Mouse (Mus musculus) G1E (cell line): ENCODE results near the gene Rps8.

ENCODE experiments used
- CTCF ChIP-seq: IDR thresholded peaks from 2 replicates; pipeline ENCODE4 v1.5.1; 2012; ENCODE audit warnings: low read depth, low read length, inconsistent platforms, mixed read lengths
- GATA2 ChIP-seq: IDR thresholded peaks from 2 replicates; pipeline ENCODE4 v1.6.1; 2012; ENCODE audit warnings: low read depth, low read length, inconsistent platforms, borderline replicate concordance
- POLR2AphosphoS5 ChIP-seq: IDR thresholded peaks from 2 replicates; pipeline ENCODE4 v1.6.1; 2012; ENCODE audit warnings: low read depth, low read length, inconsistent platforms; ENCODE audit not compliant: insufficient replicate concordance
- TAL1 ChIP-seq: conservative IDR thresholded peaks from 2 replicates; pipeline ENCODE4 v1.6.1; 2012; ENCODE audit warnings: low read depth, low read length, inconsistent platforms, mixed read lengths

DNA sequence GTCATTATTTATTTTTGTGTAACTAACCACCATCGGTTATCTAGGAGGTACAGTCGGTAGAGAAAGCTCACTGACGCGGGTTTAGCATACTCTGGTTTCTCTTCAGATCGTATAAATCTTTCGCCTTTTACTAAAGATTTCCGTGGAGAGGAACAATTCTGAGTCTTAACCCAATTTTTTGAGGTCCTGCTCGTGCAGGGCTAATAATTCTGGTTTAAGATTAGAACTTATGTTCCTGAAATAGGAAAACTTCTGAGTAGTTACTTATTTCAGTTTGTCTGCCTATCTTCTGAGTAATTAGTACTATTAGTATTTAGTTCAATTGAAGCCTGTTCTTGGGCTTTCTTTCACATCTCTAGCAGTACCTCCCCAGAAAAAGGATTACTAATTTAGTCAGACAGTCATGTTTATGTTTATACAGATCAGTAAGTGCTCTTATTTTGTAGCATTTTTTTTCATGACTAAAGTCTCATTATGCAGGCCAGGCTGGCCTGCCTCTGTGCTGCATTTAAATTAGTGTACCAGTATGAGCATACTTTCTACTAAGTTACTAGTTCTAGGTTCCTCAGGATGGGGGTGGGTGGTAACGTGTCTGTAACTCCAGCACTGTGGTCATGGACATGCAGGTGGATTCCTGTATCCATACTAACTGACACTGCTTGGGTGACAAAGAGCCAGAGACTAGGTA lies 34.0 kb upstream of the Rps8 start:
- TF ChIP-seq CTCF (no peak), TAL1 (no peak), GATA2 (no peak), POLR2AphosphoS5 (peak; percentile 100)
